Mouse (Mus musculus): ENCODE results near the gene Ubiad1. TPM values are rescaled to one million over a fixed set of nuclear protein-coding genes. Genes with fewer than 3 reads are reported as not detected.
A peak's percentile ranks its signal among the peaks of the same experiment; 100 is the strongest.

The Ubiad1 gene
- 9.4 and 9.9 TPM in 2 replicates for polyA plus RNA-seq (2015; fragmentation: Nextera tagmentation; extraction: Ambion mirVana)

- peak; percentile 44 for TF ChIP-seq CTCF (IDR thresholded peaks at IDR 0.05; ENCODE audit: low read depth)
- peaks cover 7% of the 10 kb centered on the region; the same call in 1 of the 2 replicates for H3K4me1 ChIP-seq (replicated peaks; ENCODE audit: control insufficient read depth, insufficient read depth, low read length)
- peak within 1 kb of the TSS; percentile 56 for H3K9ac ChIP-seq (ENCODE audit: low read depth, low read length)
- peak within 1 kb of the TSS; percentile 84 for H3K4me2 ChIP-seq (replicated peaks; ENCODE audit: low read depth)
- WGBS, result under 1% methylated on average over 46 of the region's 46 CpGs
- no peaks in the 10 kb centered on the region for H3K36me3 ChIP-seq (ENCODE audit: control insufficient read depth, insufficient read depth)
- H3K27me3 ChIP-seq (replicated peaks; ENCODE audit: control insufficient read depth, insufficient read depth, low read length), result no peaks in the 10 kb centered on the region
- peak within 1 kb of the TSS; percentile 66 for H3K4me3 ChIP-seq (ENCODE audit: low read depth, low read length)
- peak within 1 kb of the TSS; percentile 54 for H3K27ac ChIP-seq (ENCODE audit: low read depth, low read length)
- H3K9me3 ChIP-seq (ENCODE audit: control insufficient read depth), result no peaks in the 10 kb centered on the region
- ATAC-seq, result peak; percentile 68
These were observed at the start of gene Ubiad1 for GRCm38 (mm10) chr4:148444250-148444967. Ubiad1 (minus strand) TSS chr4:148444771.

- H3K4me3 ChIP-seq (ENCODE audit: low read depth, low read length), result no peak overlapping the region
- no peaks in the 10 kb centered on the region for H3K27me3 ChIP-seq (replicated peaks; ENCODE audit: control insufficient read depth, insufficient read depth, low read length)
- WGBS, result 91% methylated on average over 7 of the region's 7 CpGs
- no peak for ATAC-seq
- H3K9ac ChIP-seq (ENCODE audit: low read depth, low read length), result no peak overlapping the region
- TF ChIP-seq CTCF (IDR thresholded peaks at IDR 0.05; ENCODE audit: low read depth), result peak; percentile 21; the same call in 1 of the 2 replicates
- peaks cover 78% of the 10 kb centered on the region for H3K36me3 ChIP-seq (ENCODE audit: control insufficient read depth, insufficient read depth)
- H3K9me3 ChIP-seq (ENCODE audit: control insufficient read depth), result no peaks in the 10 kb centered on the region
- no peak overlapping the region for H3K27ac ChIP-seq (ENCODE audit: low read depth, low read length)
- no peak overlapping the region for H3K4me2 ChIP-seq (replicated peaks; ENCODE audit: low read depth)
- H3K4me1 ChIP-seq (replicated peaks; ENCODE audit: control insufficient read depth, insufficient read depth, low read length), result no peaks in the 10 kb centered on the region
These were observed 46.9 kb upstream of the Ubiad1 start for GRCm38 (mm10) chr4:148491448-148491847.

GRCm38 (mm10) chr4:148490502-148490901 lies 45.9 kb upstream of the Ubiad1 start:
- Histone ChIP-seq H3K36me3 (ENCODE audit: control insufficient read depth, insufficient read depth) (peaks cover 80% of the 10 kb centered on the region), H3K27me3 (replicated peaks; ENCODE audit: control insufficient read depth, insufficient read depth, low read length) (no peaks in the 10 kb centered on the region), H3K9me3 (ENCODE audit: control insufficient read depth) (no peaks in the 10 kb centered on the region), H3K4me3 (ENCODE audit: low read depth, low read length) (no peak overlapping the region), H3K4me2 (replicated peaks; ENCODE audit: low read depth) (no peak overlapping the region), H3K4me1 (replicated peaks; ENCODE audit: control insufficient read depth, insufficient read depth, low read length) (no peaks in the 10 kb centered on the region), H3K27ac (ENCODE audit: low read depth, low read length) (no peak overlapping the region), H3K9ac (ENCODE audit: low read depth, low read length) (no peak overlapping the region)
- TF ChIP-seq CTCF (IDR thresholded peaks at IDR 0.05; ENCODE audit: low read depth), result no peak
- no peak for ATAC-seq
- WGBS, result 50% methylated on average over 6 of the region's 6 CpGs

- Histone ChIP-seq H3K9me3 (ENCODE audit: control insufficient read depth) (no peaks in the 10 kb centered on the region), H3K4me1 (replicated peaks; ENCODE audit: control insufficient read depth, insufficient read depth, low read length) (no peaks in the 10 kb centered on the region), H3K27ac (ENCODE audit: low read depth, low read length) (no peak overlapping the region), H3K9ac (ENCODE audit: low read depth, low read length) (no peak overlapping the region), H3K4me2 (replicated peaks; ENCODE audit: low read depth) (no peak overlapping the region), H3K36me3 (ENCODE audit: control insufficient read depth, insufficient read depth) (peaks cover 88% of the 10 kb centered on the region), H3K27me3 (replicated peaks; ENCODE audit: control insufficient read depth, insufficient read depth, low read length) (no peaks in the 10 kb centered on the region), H3K4me3 (ENCODE audit: low read depth, low read length) (no peak overlapping the region)
- TF ChIP-seq CTCF (IDR thresholded peaks at IDR 0.05; ENCODE audit: low read depth), result no peak
- no peak for ATAC-seq
- WGBS, result 74% methylated on average over 2 of the region's 2 CpGs
These were observed 43.3 kb upstream of the Ubiad1 start for GRCm38 (mm10) chr4:148487841-148488240.

GRCm38 (mm10) chr4:148484511-148484910 lies 39.9 kb upstream of the Ubiad1 start:
- 97% methylated on average over 12 of the region's 12 CpGs for WGBS
- no peak overlapping the region for H3K4me2 ChIP-seq (replicated peaks; ENCODE audit: low read depth)
- peaks cover 86% of the 10 kb centered on the region for H3K36me3 ChIP-seq (ENCODE audit: control insufficient read depth, insufficient read depth)
- no peak for ATAC-seq
- H3K27ac ChIP-seq (ENCODE audit: low read depth, low read length), result no peak overlapping the region
- no peaks in the 10 kb centered on the region for H3K4me1 ChIP-seq (replicated peaks; ENCODE audit: control insufficient read depth, insufficient read depth, low read length)
- TF ChIP-seq CTCF (IDR thresholded peaks at IDR 0.05; ENCODE audit: low read depth), result no peak
- no peaks in the 10 kb centered on the region for H3K9me3 ChIP-seq (ENCODE audit: control insufficient read depth)
- H3K4me3 ChIP-seq (ENCODE audit: low read depth, low read length), result no peak overlapping the region
- H3K27me3 ChIP-seq (replicated peaks; ENCODE audit: control insufficient read depth, insufficient read depth, low read length), result no peaks in the 10 kb centered on the region
- no peak overlapping the region for H3K9ac ChIP-seq (ENCODE audit: low read depth, low read length)

GRCm38 (mm10) chr4:148481557-148482168 lies 37.1 kb upstream of the Ubiad1 start:
- no peaks in the 10 kb centered on the region for H3K27me3 ChIP-seq (replicated peaks; ENCODE audit: control insufficient read depth, insufficient read depth, low read length)
- no peak overlapping the region for H3K4me3 ChIP-seq (ENCODE audit: low read depth, low read length)
- H3K36me3 ChIP-seq (ENCODE audit: control insufficient read depth, insufficient read depth), result peaks cover 89% of the 10 kb centered on the region
- H3K9ac ChIP-seq (ENCODE audit: low read depth, low read length), result no peak overlapping the region
- WGBS, result 87% methylated on average over 2 of the region's 2 CpGs
- no peaks in the 10 kb centered on the region for H3K9me3 ChIP-seq (ENCODE audit: control insufficient read depth)
- H3K27ac ChIP-seq (ENCODE audit: low read depth, low read length), result no peak overlapping the region
- no peak overlapping the region for H3K4me2 ChIP-seq (replicated peaks; ENCODE audit: low read depth)
- ATAC-seq, result no peak
- no peaks in the 10 kb centered on the region for H3K4me1 ChIP-seq (replicated peaks; ENCODE audit: control insufficient read depth, insufficient read depth, low read length)
- TF ChIP-seq CTCF (IDR thresholded peaks at IDR 0.05; ENCODE audit: low read depth), result no peak

All from intestine, postnatal 0 days (tissue).